Mouse (Mus musculus) gastrocnemius, adult 8-10 months (tissue): Measurements from ENCODE around the gene Setd4. TPM values are rescaled to one million over a fixed set of nuclear protein-coding genes. Genes with fewer than 3 reads are reported as not detected.
"Not testable (repeated sequence)": the region's sequence is repeated elsewhere in the genome, so short reads cannot be mapped to it uniquely, and the experiment has no call there.

Experiments used
- DNase-seq, 2 experiments: peaks; one replicate each; pipeline ENCODE4 v3.0.0; 2022; ENCODE audit warnings: low spot score in 2 of 2
- total RNA-seq, 4 experiments: library from RNA; stranded (reverse); gene quantifications; 2 replicates each; pipeline ENCODE4 v1.2.4; 2022

Setd4 gene
- total RNA-seq, result under 1 TPM; 0.48 to 0.74 (median 0.67) TPM

GRCm38 (mm10) chr16:93603439-93604212 is at the start of gene Setd4:
Gene Setd4 (minus strand): TSS chr16:93604063.
- peak; percentile 89 to 96 for DNase-seq

GRCm38 (mm10) chr16:93648441-93649183 is 44.7 kb upstream of the Setd4 start:
- DNase-seq, result no peak

GRCm38 (mm10) chr16:93644006-93644405 is 40.1 kb upstream of the Setd4 start:
- no peak for DNase-seq

- no peak for DNase-seq
These were observed 24.0 kb upstream of the Setd4 start, which contains the start of gene Gm5678 for GRCm38 (mm10) chr16:93627761-93628400. Gene Gm5678 (plus strand): TSS chr16:93628097.

- DNase-seq, result no peak
These were observed 22.9 kb upstream of the Setd4 start for GRCm38 (mm10) chr16:93626745-93627144.

GRCm38 (mm10) chr16:93624671-93625070 is 20.8 kb upstream of the Setd4 start:
- DNase-seq, result no peak

- not testable (repeated sequence) for DNase-seq
These were observed 19.9 kb upstream of the Setd4 start for GRCm38 (mm10) chr16:93623759-93624158.

- peak; percentile 36 to 62 for DNase-seq
These were observed 11.4 kb upstream of the Setd4 start for GRCm38 (mm10) chr16:93615118-93615870.

GRCm38 (mm10) chr16:93610961-93611360 is 7.1 kb upstream of the Setd4 start:
- no peak for DNase-seq

- no peak for DNase-seq
These were observed 5.9 kb upstream of the Setd4 start for GRCm38 (mm10) chr16:93609796-93610195.

GRCm38 (mm10) chr16:93608731-93609130 is 4.9 kb upstream of the Setd4 start:
- no peak for DNase-seq

- DNase-seq, result peak; percentile 73 to 78
These were observed 3.8 kb upstream of the Setd4 start for GRCm38 (mm10) chr16:93607669-93608101.

- DNase-seq, result no peak
These were observed 2.3 kb upstream of the Setd4 start for GRCm38 (mm10) chr16:93606146-93606545.

- no peak for DNase-seq
These were observed 1.7 kb upstream of the Setd4 start, which contains the start of gene Cbr1 for GRCm38 (mm10) chr16:93605553-93605952. Gene Cbr1 (plus strand): TSS chr16:93605853.

- no peak for DNase-seq
These were observed 662 bp upstream of the Setd4 start for GRCm38 (mm10) chr16:93604481-93604969.

GRCm38 (mm10) chr16:93599461-93599860 is 4.4 kb downstream of the Setd4 start:
- no peak for DNase-seq

- DNase-seq, result no peak
These were observed 6.3 kb downstream of the Setd4 start for GRCm38 (mm10) chr16:93597551-93597950.

- no peak for DNase-seq
These were observed 7.1 kb downstream of the Setd4 start for GRCm38 (mm10) chr16:93596807-93597206.

GRCm38 (mm10) chr16:93595766-93596165 is 8.1 kb downstream of the Setd4 start:
- no peak for DNase-seq

- DNase-seq, result no peak
These were observed 9.4 kb downstream of the Setd4 start for GRCm38 (mm10) chr16:93594448-93594847.

- no peak for DNase-seq
These were observed 10.5 kb downstream of the Setd4 start for GRCm38 (mm10) chr16:93593406-93593805.
